Mouse (Mus musculus): ENCODE results near the gene Col5a2.
"Not testable (repeated sequence)": the region's sequence is repeated elsewhere in the genome, so short reads cannot be mapped to it uniquely, and the experiment has no call there.

The Col5a2 gene

GRCm38 (mm10) chr1:45429145-45429544, 73.9 kb downstream of the Col5a2 start:
- DNase-seq (ENCODE audit: low spot score in 2 of 2), result not testable (repeated sequence)

- no peak for DNase-seq (ENCODE audit: low spot score in 2 of 2)
These were observed 79.2 kb downstream of the Col5a2 start for GRCm38 (mm10) chr1:45423915-45424314.

- no peak for DNase-seq (ENCODE audit: low spot score in 2 of 2)
These were observed 82.5 kb downstream of the Col5a2 start for GRCm38 (mm10) chr1:45420554-45420953.

- no peak for DNase-seq (ENCODE audit: low spot score in 2 of 2)
These were observed 83.2 kb downstream of the Col5a2 start for GRCm38 (mm10) chr1:45419858-45420257.

GRCm38 (mm10) chr1:45381866-45382265, 121.2 kb downstream of the Col5a2 start:
- DNase-seq (ENCODE audit: low spot score in 2 of 2), result no peak

- DNase-seq (ENCODE audit: low spot score in 2 of 2), result no peak
These were observed 122.9 kb downstream of the Col5a2 start for GRCm38 (mm10) chr1:45379992-45380690.

- no peak for DNase-seq (ENCODE audit: low spot score in 2 of 2)
These were observed 137.7 kb downstream of the Col5a2 start for GRCm38 (mm10) chr1:45365427-45365826.

GRCm38 (mm10) chr1:45363274-45363673, 139.8 kb downstream of the Col5a2 start:
- DNase-seq (ENCODE audit: low spot score in 2 of 2), result no peak

- no peak for DNase-seq (ENCODE audit: low spot score in 2 of 2)
These were observed 143.4 kb downstream of the Col5a2 start for GRCm38 (mm10) chr1:45359673-45360072.

- no peak for DNase-seq (ENCODE audit: low spot score in 2 of 2)
These were observed 143.9 kb downstream of the Col5a2 start for GRCm38 (mm10) chr1:45359147-45359546.

GRCm38 (mm10) chr1:45358020-45358419, 145.1 kb downstream of the Col5a2 start:
- DNase-seq (ENCODE audit: low spot score in 2 of 2), result no peak

- DNase-seq (ENCODE audit: low spot score in 2 of 2), result no peak
These were observed 147.1 kb downstream of the Col5a2 start for GRCm38 (mm10) chr1:45355944-45356343.

- DNase-seq (ENCODE audit: low spot score in 2 of 2), result no peak
These were observed 173.9 kb downstream of the Col5a2 start for GRCm38 (mm10) chr1:45329149-45329548.

All from natural killer cell, adult 2 months (primary cell).